Mouse (Mus musculus): ENCODE data around the gene Mylpf.

DNA sequence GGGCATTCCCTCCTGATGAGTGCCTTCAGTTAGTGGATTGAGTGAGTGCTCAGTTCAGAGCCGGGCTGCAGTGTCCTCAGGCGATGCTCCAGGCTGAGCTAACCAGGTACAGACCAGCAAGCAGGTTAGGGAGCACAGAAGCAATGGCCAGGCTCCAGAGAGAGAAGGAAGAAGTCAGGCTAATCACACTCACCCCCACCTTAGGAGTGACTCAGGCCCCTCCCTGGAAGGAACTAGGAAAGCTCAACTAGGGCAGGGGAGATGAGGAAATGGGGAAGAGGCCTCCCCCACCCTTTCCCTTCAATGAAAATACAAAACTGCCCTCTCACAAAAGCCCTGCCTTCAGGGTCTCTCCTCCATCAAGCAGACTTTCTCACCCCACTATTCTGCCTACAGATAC, 2.1 kb upstream of the Mylpf start:
- TF ChIP-seq CTCF (IDR thresholded peaks at IDR 0.05; ENCODE audit: low read depth) (no peak), EP300 (IDR thresholded peaks at IDR 0.05; ENCODE audit: low read depth) (no peak)

Measured in heart, postnatal 0 days (tissue).